Mouse (Mus musculus) bone marrow, adult 2 months (tissue): ENCODE measurements around the gene Ssx2ip.

Source experiments
- CTCF ChIP-seq: fragments of 200-500 bp; IDR thresholded peaks from 2 replicates; pipeline ENCODE4 v1.5.1; 2011; ENCODE audit warnings: low read length, control low read depth; ENCODE audit not compliant: control insufficient read depth, insufficient read depth
- POLR2A ChIP-seq: fragments of 200-500 bp; IDR thresholded peaks from 2 replicates; pipeline ENCODE4 v1.6.1; 2011; ENCODE audit warnings: low read depth, mild to moderate bottlenecking, control low read depth, low read length, borderline replicate concordance; ENCODE audit not compliant: control insufficient read depth

GRCm38 (mm10) chr3:146403770-146404169, 672 bp upstream of the Ssx2ip start:
- no peak for TF ChIP-seq CTCF
- TF ChIP-seq POLR2A: no peak
